In genomic region chr2:91527147-91527486, GRCm38 (mm10) we compare ENCODE assay signal across 8 mouse cellular contexts. TPM values are rescaled to one million over a fixed set of nuclear protein-coding genes. Genes with fewer than 3 reads are reported as not detected.
DNase-seq lines count a peak whose midpoint lies in the region; ATAC-seq and TF ChIP-seq lines count a peak whose summit lies in the region.

No protein-coding gene starts in this region.

- 1% methylated on average over 15 of the region's 15 CpGs for WGBS in forebrain, embryonic 11.5 days
- 0% methylated on average over 15 of the region's 15 CpGs for WGBS in kidney, postnatal 0 days
- 0% methylated on average over 15 of the region's 15 CpGs for WGBS in midbrain, embryonic 14.5 days

- peak overlapping the region; percentile 73 for H3K4me2 ChIP-seq in forebrain, embryonic 11.5 days (ENCODE audit: low read depth, low read length, severe bottlenecking)
- H3K4me2 ChIP-seq in kidney, postnatal 0 days (ENCODE audit: low read length) = peak overlapping the region; percentile 76
- H3K4me2 ChIP-seq in midbrain, embryonic 14.5 days (ENCODE audit: low read length) = peak overlapping the region; percentile 77

- H3K4me1 ChIP-seq in E14TG2a.4 (replicated peaks; ENCODE audit: low read depth, low read length) = peaks cover 40% of the 10 kb centered on the region
- no peaks in the 10 kb centered on the region for H3K4me1 ChIP-seq in forebrain, embryonic 11.5 days (replicated peaks; ENCODE audit: control insufficient read depth, insufficient read depth, low read length)
- no peaks in the 10 kb centered on the region for H3K4me1 ChIP-seq in kidney, postnatal 0 days (replicated peaks; ENCODE audit: insufficient read depth, low read length)
- 0 out of 2 replicates have a peak, but pooled peaks cover 6% of the 10 kb centered on the region for H3K4me1 ChIP-seq in midbrain, embryonic 14.5 days (ENCODE audit: control insufficient read depth, insufficient read depth, low read length)

- no peaks in the 10 kb centered on the region for H3K9me3 ChIP-seq in E14TG2a.4 (ENCODE audit: low read length)
- H3K9me3 ChIP-seq in forebrain, embryonic 11.5 days (ENCODE audit: control insufficient read depth, low read length) = no peaks in the 10 kb centered on the region; the same call in 1 of the 2 replicates
- no peaks in the 10 kb centered on the region for H3K9me3 ChIP-seq in kidney, postnatal 0 days (replicated peaks; ENCODE audit: low read length)
- H3K9me3 ChIP-seq in midbrain, embryonic 14.5 days (ENCODE audit: control insufficient read depth, low read length) = no peaks in the 10 kb centered on the region

- no peak for TF ChIP-seq CTCF in E14TG2a.4 (conservative IDR thresholded peaks at IDR 0.05; ENCODE audit: low read length)
- no peak for TF ChIP-seq CTCF in kidney, postnatal 0 days (IDR thresholded peaks at IDR 0.05; ENCODE audit: low read depth)

- DNase-seq in layer of hippocampus, adult 11-12 months (ENCODE audit: low spot score) = peak; percentile 15
- no peak for DNase-seq in layer of hippocampus, adult 9-10 months (ENCODE audit: low spot score)
- DNase-seq in brain, adult 2 months (ENCODE audit: low read depth, low spot score) = peak; percentile 66
- no peak for DNase-seq in forebrain, embryonic 11.5 days (ENCODE audit: low spot score)
- peak; percentile 58 for DNase-seq in kidney, postnatal 0 days (ENCODE audit: low spot score)
- no peak for DNase-seq in midbrain, embryonic 14.5 days
- DNase-seq in gastrocnemius, postnatal 10 days = no peak

- H3K9ac ChIP-seq in forebrain, embryonic 11.5 days (ENCODE audit: low read length) = peak overlapping the region; percentile 98
- peak overlapping the region; percentile 98 for H3K9ac ChIP-seq in kidney, postnatal 0 days (ENCODE audit: low read depth, low read length)
- peak overlapping the region; percentile 98 for H3K9ac ChIP-seq in midbrain, embryonic 14.5 days (replicated peaks; ENCODE audit: low read length)

- H3K27ac ChIP-seq in forebrain, embryonic 11.5 days (ENCODE audit: low read depth, low read length) = peak overlapping the region; percentile 81
- peak overlapping the region; percentile 86 for H3K27ac ChIP-seq in kidney, postnatal 0 days
- peak overlapping the region; percentile 90 for H3K27ac ChIP-seq in midbrain, embryonic 14.5 days (replicated peaks; ENCODE audit: low read depth, low read length)

- peaks cover 20% of the 10 kb centered on the region for H3K36me3 ChIP-seq in E14TG2a.4 (ENCODE audit: insufficient read depth, low read length)
- H3K36me3 ChIP-seq in forebrain, embryonic 11.5 days (ENCODE audit: control insufficient read depth, insufficient read depth, low read length) = peaks cover 9% of the 10 kb centered on the region
- H3K36me3 ChIP-seq in kidney, postnatal 0 days (ENCODE audit: insufficient read depth, low read length) = no peaks in the 10 kb centered on the region
- H3K36me3 ChIP-seq in midbrain, embryonic 14.5 days (ENCODE audit: control insufficient read depth, insufficient read depth, low read length) = no peaks in the 10 kb centered on the region

- ATAC-seq in forebrain, embryonic 11.5 days (replicated peaks; ENCODE audit: low FRiP score) = peak; percentile 80
- no peak; the same call in none of the 2 replicates for ATAC-seq in kidney, postnatal 0 days (replicated peaks; ENCODE audit: low FRiP score, low read depth)
- ATAC-seq in midbrain, embryonic 14.5 days (ENCODE audit: low FRiP score, low TSS enrichment) = peak; percentile 79

- no peaks in the 10 kb centered on the region for H3K27me3 ChIP-seq in E14TG2a.4 (ENCODE audit: insufficient read depth, low read length)
- no peaks in the 10 kb centered on the region for H3K27me3 ChIP-seq in forebrain, embryonic 11.5 days (ENCODE audit: control insufficient read depth, insufficient read depth, low read length)
- no peaks in the 10 kb centered on the region for H3K27me3 ChIP-seq in kidney, postnatal 0 days (ENCODE audit: insufficient read depth, low read length)
- no peaks in the 10 kb centered on the region for H3K27me3 ChIP-seq in midbrain, embryonic 14.5 days (ENCODE audit: control insufficient read depth, insufficient read depth, low read length)

- H3K4me3 ChIP-seq in E14TG2a.4 (replicated peaks; ENCODE audit: low read length) = peak overlapping the region; percentile 95
- peak overlapping the region; percentile 84 for H3K4me3 ChIP-seq in forebrain, embryonic 11.5 days (ENCODE audit: low read depth, low read length)
- peak overlapping the region; percentile 100 for H3K4me3 ChIP-seq in kidney, postnatal 0 days (replicated peaks; ENCODE audit: low read depth, low read length)
- H3K4me3 ChIP-seq in midbrain, embryonic 14.5 days (replicated peaks; ENCODE audit: low read depth, low read length) = peak overlapping the region; percentile 98

RNA-seq across cellular contexts. Expression of gene Ckap5, which starts 0.6 kb away (rescaled TPM):
- polyA plus RNA-seq in forebrain, embryonic 11.5 days (2014; fragmentation: Nextera tagmentation; extraction: Ambion mirVana) = 138 and 153 TPM in 2 replicates
- 44.0 and 50.8 TPM in 2 replicates for polyA plus RNA-seq in kidney, postnatal 0 days (2015; fragmentation: Nextera tagmentation; extraction: Ambion mirVana)
- 117 and 152 TPM in 2 replicates for polyA plus RNA-seq in midbrain, embryonic 14.5 days (2014; fragmentation: Nextera tagmentation; extraction: Ambion mirVana)
- total RNA-seq in gastrocnemius, postnatal 10 days (2021) = 10 to 100 TPM; 41.5 to 48.1 TPM

Comparison
In these comparisons a context has a peak if more than half of its experiments do, and no peak if none do; other contexts are left out.
1. DNase-seq: peak in layer of hippocampus, adult 11-12 months (single experiment), brain, adult 2 months (single experiment) and kidney, postnatal 0 days (single experiment); none in layer of hippocampus, adult 9-10 months (single experiment), forebrain, embryonic 11.5 days (single experiment), midbrain, embryonic 14.5 days (single experiment) and gastrocnemius, postnatal 10 days (single experiment).
2. Peak in every context shown above with its lines, with median percentiles within 50 percentile points of each other: H3K4me3 ChIP-seq, H3K27ac ChIP-seq, H3K4me2 ChIP-seq and H3K9ac ChIP-seq.